Mouse (Mus musculus): ENCODE results near the gene Serpinb9b.

DNA sequence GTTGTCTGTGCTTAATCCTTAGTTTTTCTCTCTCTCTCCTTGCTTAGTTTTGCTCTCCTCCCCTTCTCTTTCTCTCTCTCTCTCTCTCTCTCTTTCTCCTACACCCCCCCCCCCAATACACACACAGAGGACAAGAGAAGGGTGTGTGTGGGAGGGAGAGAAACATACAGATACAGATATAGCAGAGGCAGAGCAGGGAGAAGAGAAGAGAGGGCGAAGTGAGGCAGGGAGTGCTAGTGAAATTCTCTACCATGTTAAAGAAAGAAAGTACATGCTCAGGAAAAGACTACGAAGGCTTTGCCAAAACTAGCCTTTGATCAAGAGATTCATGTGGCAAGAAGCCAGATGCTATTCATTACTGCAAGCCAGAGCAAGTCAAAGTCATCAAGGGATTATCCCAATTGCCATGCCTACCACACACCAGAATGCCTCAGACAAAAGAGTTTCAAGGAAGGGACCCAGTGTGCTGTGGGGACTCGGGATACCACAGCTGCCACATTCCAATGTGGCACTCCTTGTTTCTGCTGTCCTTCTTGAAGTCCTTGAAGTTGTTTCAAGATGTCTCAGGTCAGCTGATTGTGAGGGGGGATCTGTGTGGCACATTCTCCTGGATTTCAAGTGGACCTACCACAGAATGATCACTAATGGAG, 51.0 kb downstream of the Serpinb9b start, which contains the start of gene Serpinb1b:
- no peak for TF ChIP-seq CTCF (IDR thresholded peaks at IDR 0.05; ENCODE audit: low read depth, low read length)
- no peak for TF ChIP-seq GATA1 (IDR thresholded peaks at IDR 0.05; ENCODE audit: borderline replicate concordance, low read length)
- TF ChIP-seq POLR2AphosphoS5 (IDR thresholded peaks at IDR 0.05; ENCODE audit: insufficient replicate concordance, low read depth, low read length), result no peak
- no peak for TF ChIP-seq TAL1 (conservative IDR thresholded peaks at IDR 0.05; ENCODE audit: low read depth, low read length)
